Mouse (Mus musculus): Measurements from ENCODE around the gene Naaa. TPM values are rescaled to one million over a fixed set of nuclear protein-coding genes. Genes with fewer than 3 reads are reported as not detected.

Naaa gene
- total RNA-seq, 4 experiments from 2014 or later = 46.9 to 57.1 (median 50.3) TPM

DNA sequence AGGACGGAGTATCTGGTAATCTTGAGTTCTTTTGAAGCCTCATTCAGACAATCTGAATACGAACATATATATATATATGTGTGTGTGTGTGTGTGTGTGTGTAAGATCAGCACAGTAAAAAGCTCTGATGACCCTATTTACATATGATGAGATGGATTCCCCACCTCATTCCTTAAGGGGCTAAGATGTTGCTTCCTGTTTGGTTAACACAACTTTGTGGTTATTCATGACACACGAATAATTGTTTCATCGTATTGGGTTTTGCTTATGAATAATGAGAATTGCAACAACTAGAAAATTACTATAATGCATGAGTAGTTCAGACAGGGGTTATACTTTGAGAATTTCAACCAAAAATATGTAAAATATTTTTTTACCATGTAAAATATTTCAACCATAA is 62.7 kb downstream of the Naaa start, which contains the start of gene U90926:
U90926 (minus strand) TSS at position 101 of the 400 bp plus-strand sequence.
- DNase-seq (ENCODE audit: low spot score in 2 of 2) = no peak

DNA sequence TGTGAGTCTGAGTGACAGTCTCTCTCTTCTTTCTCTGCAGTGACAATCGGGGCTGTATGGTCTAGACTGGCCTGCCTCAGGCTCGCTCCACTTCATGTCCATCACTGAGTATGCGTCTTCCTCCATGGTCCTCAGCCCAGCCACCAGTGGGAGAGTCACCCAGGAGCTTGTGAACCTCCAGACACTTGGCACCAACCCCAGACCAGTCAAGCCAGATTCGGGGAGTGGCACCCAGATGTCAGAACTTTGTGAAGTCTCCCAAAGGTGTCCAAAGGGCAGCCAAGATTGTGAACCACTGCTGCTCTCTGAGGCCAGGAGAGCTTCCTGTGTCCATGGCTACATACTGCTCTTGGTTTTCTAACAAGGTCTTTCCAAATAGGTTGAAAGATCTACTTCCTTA is 65.7 kb downstream of the Naaa start:
- no peak for DNase-seq (ENCODE audit: low spot score in 2 of 2)

- no peak for DNase-seq (ENCODE audit: low spot score in 2 of 2)
Observed at GRCm38 (mm10) chr5:92210205-92210604, 67.8 kb downstream of the Naaa start.

Other genes starting within 250 kb of the Naaa start
- gene Cdkl2, start 234.3 kb downstream of the Naaa start, total RNA-seq (2022) = 10 to 100 TPM; 34.6 to 46.6 (median 37.1) TPM
- gene G3bp2, start 194.5 kb downstream of the Naaa start, total RNA-seq (2022) = 100 to 1,000 TPM; 212 to 259 (median 233) TPM
- gene Uso1, start 140.2 kb downstream of the Naaa start, total RNA-seq (2022) = 10 to 100 TPM; 69.7 to 86.9 (median 81.0) TPM
- not detected for gene U90926, start 62.8 kb downstream of the Naaa start, total RNA-seq (2022)
- 1 to 10 TPM in 1 of 4 experiments, under 1 TPM in 3; 0.34 to 1.2 (median 0.71) TPM for gene Ppef2, start 21.9 kb downstream of the Naaa start, total RNA-seq (2022)
- 10 to 100 TPM; 20.2 to 26.5 (median 22.8) TPM for gene Sdad1, start 32.3 kb upstream of the Naaa start, total RNA-seq (2022)
- 1 to 10 TPM in 1 of 4 experiments, under 1 TPM in 1, not detected in 2; 0.25 to 1.3 TPM for gene Cxcl9, start 49.9 kb upstream of the Naaa start, total RNA-seq (2022)
- 1 to 10 TPM; 3.4 to 7.5 (median 5.8) TPM for gene Art3, start 53.7 kb upstream of the Naaa start, total RNA-seq (2022)
- 1 to 10 TPM in 3 of 4 experiments, not detected in 1; 1.2 to 5.2 (median 4.2) TPM for gene Cxcl10, start 70.7 kb upstream of the Naaa start, total RNA-seq (2022)
- gene Nup54, start 157.0 kb upstream of the Naaa start, total RNA-seq (2022) = 10 to 100 TPM; 30.5 to 41.7 (median 35.3) TPM
- gene Scarb2, start 228.7 kb upstream of the Naaa start, total RNA-seq (2022) = 100 to 1,000 TPM in 2 of 4 experiments, 10 to 100 TPM in 2; 97.4 to 114 (median 102) TPM

Measured in layer of hippocampus, adult 8-10 months (tissue).